Comparison of ENCODE assay signal across 24 mouse cellular contexts in the genomic region with DNA sequence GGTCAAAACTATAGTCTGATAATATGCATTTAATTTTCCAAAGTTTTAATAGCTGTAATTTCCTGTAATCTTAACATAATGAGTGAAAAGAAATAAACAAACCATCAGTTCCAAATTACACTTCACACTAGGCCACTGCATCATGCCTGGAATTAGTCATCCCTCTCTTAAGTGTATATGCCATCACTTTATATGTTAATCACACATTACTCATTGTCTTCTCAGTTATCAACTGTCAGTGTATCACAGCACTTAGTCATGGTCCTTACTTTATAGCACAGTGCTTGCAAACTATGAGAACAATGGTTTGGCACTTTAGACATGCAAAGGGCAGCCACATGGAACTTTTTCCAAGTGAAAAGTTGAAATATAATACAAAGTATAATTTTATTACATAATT.
"Had no signal": no experiment of that assay in that cellular context is flagged by ENCODE, and none has a peak within 500 bp of the region (broad histone marks: within the 10 kb centered on the region; RNA-seq: fewer than 3 reads in every experiment).

No protein-coding gene starts in this region.

- H3K36me3 ChIP-seq: embryonic facial prominence, embryonic 15.5 days had no signal

- H3K27ac ChIP-seq: embryonic facial prominence, embryonic 10.5 days; embryonic facial prominence, embryonic 12.5 days; embryonic facial prominence, embryonic 13.5 days; embryonic facial prominence, embryonic 15.5 days; forebrain, embryonic 10.5 days; forebrain, embryonic 12.5 days; forebrain, embryonic 13.5 days; forebrain, embryonic 15.5 days; gastrocnemius, adult 2 months; heart, adult 2 months; heart, embryonic 10.5 days had no signal

- H3K27me3 ChIP-seq: embryonic facial prominence, embryonic 12.5 days; embryonic facial prominence, embryonic 13.5 days; embryonic facial prominence, embryonic 15.5 days; forebrain, embryonic 12.5 days; forebrain, embryonic 13.5 days; forebrain, embryonic 15.5 days had no signal

- H3K4me1 ChIP-seq: embryonic facial prominence, embryonic 10.5 days; embryonic facial prominence, embryonic 12.5 days; embryonic facial prominence, embryonic 13.5 days; embryonic facial prominence, embryonic 15.5 days; forebrain, embryonic 10.5 days; forebrain, embryonic 12.5 days; forebrain, embryonic 13.5 days; forebrain, embryonic 15.5 days; heart, embryonic 10.5 days had no signal

- DNase-seq: cerebellum, adult 9-11 months; cerebellum, postnatal 10 days; cerebellum, postnatal 25 days; cerebellum, postnatal 36 days; embryo, embryonic 11 days; forebrain, postnatal 0 days; gastrocnemius, adult 2 months; gastrocnemius, postnatal 10 days; gastrocnemius, postnatal 14 days; gastrocnemius, postnatal 25 days; gastrocnemius, postnatal 36 days; heart, adult 11 months; heart, adult 18-20 months; heart, adult 2 months had no signal

- H3K9me3 ChIP-seq: embryonic facial prominence, embryonic 10.5 days; embryonic facial prominence, embryonic 12.5 days; embryonic facial prominence, embryonic 13.5 days; embryonic facial prominence, embryonic 15.5 days; forebrain, embryonic 10.5 days; forebrain, embryonic 12.5 days; forebrain, embryonic 13.5 days; forebrain, embryonic 15.5 days; heart, embryonic 10.5 days had no signal

- H3K4me3 ChIP-seq: embryonic facial prominence, embryonic 10.5 days; embryonic facial prominence, embryonic 12.5 days; embryonic facial prominence, embryonic 13.5 days; embryonic facial prominence, embryonic 15.5 days; erythroblast, embryonic 14.5 days; forebrain, embryonic 10.5 days; forebrain, embryonic 12.5 days; forebrain, embryonic 13.5 days; forebrain, embryonic 15.5 days; gastrocnemius, adult 2 months; heart, adult 2 months; heart, embryonic 10.5 days had no signal
